Mouse (Mus musculus) ovary, postnatal 10 days (tissue): ENCODE measurements at regions not wholly inside any gene's neighbourhood (a gene's known extent, or its start where the extent isn't known, plus 50 kb on each side); places are given as distances from the start of the nearest gene placed in this dataset.

Source experiments
- DNase-seq: peaks from one replicate; pipeline ENCODE4 v3.0.0; 2022; ENCODE audit warnings: low spot score

DNA sequence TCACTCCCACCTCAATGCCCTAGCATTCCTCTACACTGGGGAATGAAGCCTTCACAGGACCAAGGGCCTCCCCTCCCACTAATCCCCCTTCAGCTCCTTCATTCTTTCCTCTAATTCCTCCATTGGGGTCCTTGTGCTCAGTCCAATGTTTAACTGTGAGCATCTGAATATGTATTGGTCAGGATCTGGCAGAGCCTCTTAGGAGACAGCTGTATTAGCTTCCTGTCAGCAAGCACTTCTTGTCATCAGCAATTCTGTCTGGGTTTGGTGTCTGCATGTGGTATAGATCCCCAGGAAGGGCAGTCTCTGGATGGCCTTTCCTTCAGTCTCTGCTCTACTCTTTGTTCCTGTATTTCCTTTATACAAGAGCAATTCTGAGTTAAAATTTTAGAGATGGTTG is 426.8 kb upstream of the 2610001J05Rik start:
- DNase-seq: no peak

GRCm38 (mm10) chr6:14297428-14297827 is 426.1 kb upstream of the 2610001J05Rik start:
- DNase-seq: no peak

DNA sequence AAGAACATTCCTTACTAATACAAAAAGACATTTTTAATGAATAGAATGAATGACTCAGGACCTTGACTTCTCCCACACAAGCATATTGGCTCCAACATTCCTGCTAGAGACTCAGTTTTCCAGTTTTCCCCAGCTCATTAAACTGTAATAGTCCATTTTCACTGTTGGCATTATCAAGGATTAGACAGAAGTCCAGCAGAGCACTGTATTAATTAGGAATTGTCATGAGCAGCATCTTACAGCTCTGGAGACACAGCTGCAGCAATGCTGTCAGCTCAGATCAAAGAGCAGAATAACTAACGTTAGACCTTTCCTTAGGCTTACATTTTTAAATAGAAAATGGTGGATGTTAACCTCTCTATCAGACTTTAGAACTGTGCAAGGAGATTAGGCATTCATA is 419.5 kb upstream of the 2610001J05Rik start:
- no peak for DNase-seq

DNA sequence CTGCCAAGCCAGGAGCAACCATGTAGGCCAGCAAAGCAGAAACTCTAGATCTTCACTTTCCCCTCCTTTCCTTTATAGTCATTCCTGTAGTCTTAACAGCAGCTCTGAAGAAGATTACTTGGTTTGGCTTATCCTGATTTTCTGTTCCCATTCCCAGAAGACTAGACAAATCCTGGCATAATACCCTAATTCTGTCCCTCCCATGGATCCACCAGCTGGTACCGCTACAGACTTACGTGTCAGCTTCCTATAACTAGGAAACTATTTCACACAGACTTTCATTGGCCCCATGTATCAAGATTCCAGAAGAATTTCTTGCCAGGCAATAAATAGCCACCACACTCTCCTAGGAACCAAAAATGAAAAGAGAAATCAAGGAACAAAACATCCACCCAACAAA is 410.2 kb upstream of the 2610001J05Rik start:
- no peak for DNase-seq

- no peak for DNase-seq
Observed at GRCm38 (mm10) chr6:14261941-14262340, 390.6 kb upstream of the 2610001J05Rik start.

GRCm38 (mm10) chr6:14240331-14240730 is 369.0 kb upstream of the 2610001J05Rik start:
- DNase-seq: no peak

- no peak for DNase-seq
Observed at GRCm38 (mm10) chr6:14239151-14239550, 367.8 kb upstream of the 2610001J05Rik start.

DNA sequence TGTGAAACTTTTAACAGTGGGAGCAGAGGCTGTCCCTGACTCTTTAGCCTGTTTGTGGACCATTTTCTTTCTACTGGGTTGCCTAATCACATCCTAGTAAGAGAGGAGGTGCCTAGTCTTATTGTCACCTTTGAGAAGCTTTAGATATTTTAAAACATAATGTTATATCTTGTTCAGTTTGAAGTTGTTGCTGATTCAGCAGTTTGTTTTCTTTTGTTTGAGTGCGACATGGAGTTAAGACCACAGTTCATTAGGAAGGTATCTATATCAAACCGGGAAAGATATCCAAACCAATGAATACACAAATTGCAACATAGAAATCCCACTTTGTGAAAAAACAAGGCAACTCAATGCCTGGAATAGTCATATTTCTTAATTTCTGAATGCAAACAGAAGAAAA is 359.5 kb upstream of the 2610001J05Rik start:
- no peak for DNase-seq

- DNase-seq: peak; percentile 1
Observed at GRCm38 (mm10) chr6:14207509-14207908, 336.2 kb upstream of the 2610001J05Rik start.

- DNase-seq: no peak
Observed at GRCm38 (mm10) chr6:14197107-14197506, 325.8 kb upstream of the 2610001J05Rik start.

DNA sequence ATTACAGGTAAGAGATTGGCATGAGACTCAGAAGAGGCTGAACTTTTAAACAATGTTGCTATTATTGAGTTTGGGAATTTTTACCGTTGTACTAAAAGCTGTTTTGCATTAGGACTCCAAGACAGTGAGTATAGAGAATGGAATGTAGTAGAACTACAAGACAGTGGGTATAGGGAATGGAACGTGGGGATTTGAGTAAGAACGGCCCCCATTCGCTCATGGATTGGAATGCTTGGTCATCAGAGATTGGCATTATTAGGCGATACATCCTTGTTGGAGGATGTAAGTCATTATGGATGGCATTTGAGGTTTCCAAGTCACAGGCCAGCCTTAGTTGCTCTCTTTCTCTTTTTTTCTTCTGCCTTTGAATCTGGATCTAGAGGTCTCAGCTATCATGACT is 324.0 kb upstream of the 2610001J05Rik start:
- DNase-seq: no peak

DNA sequence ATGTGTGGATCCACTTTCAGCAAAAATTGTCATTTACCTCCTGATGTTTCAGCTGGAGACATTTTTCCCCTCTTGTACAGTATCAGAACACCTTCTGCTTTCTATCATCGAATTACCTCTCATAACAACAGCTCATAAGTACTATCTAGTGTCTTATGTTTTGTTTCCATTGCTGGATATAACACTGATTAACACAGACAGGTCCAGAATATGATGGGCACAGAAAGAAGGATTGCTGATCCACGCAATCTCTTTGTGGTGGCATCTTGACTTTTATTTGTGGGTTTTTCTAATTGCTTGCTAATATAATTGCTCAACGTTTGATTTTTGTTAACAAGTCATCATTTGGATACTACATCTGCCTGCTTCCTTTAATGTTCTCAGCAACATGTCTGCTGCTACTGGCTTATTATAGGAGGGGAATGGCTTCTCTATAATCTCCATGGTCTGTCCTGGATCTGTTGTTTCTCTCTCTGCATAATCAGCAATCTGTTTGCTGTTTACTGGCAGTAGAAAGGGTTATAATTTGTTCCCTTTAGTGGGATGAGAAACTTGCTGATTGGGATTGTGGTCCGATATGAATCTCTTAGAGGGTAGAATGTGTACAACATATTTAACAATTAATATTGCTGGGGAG is 320.2 kb upstream of the 2610001J05Rik start:
- DNase-seq: no peak

DNA sequence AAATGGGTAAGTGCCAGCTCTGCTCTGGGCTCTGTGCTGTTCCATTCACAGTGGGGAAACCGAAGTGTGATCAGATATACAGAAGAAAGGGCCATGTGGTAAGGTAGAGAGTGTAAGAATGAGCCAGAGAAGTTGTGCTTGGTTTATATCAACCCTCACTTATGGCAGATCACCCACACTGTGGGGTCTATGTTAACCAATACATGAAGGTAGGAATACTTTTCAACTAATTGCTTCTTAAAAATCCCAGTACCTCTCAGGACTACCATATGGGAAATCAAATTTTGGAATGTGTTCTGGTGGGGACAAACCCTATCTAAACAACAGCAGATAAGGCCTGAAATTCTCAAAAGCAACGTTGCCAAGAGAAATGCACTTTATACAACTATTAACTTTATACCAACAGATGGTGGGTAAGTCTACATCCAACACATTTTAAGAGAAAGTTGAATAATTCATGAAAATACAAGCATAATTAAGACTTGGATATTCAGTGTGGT is 314.7 kb upstream of the 2610001J05Rik start:
- no peak for DNase-seq

DNA sequence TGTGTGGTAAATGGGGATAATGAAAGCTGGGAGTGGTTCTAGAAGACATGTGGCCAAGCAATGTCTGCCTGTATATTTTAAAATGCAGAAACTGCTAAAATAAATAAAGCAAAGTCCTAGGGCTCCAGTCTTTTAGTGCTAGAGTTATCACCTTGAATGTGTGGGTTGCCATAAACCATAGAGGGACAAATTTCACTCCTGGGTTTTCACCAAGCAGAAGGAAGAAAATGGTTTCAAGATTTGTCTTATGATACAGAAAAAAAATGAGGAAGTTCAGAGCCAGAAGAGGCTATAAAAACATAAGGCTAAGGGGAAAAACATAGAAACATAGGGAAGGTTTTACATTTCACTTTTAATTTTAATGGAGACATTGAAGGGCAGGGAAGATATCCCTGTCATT is 276.1 kb upstream of the 2610001J05Rik start:
- DNase-seq: no peak

- DNase-seq: no peak
Observed at GRCm38 (mm10) chr6:14146394-14146793, 275.1 kb upstream of the 2610001J05Rik start.

DNA sequence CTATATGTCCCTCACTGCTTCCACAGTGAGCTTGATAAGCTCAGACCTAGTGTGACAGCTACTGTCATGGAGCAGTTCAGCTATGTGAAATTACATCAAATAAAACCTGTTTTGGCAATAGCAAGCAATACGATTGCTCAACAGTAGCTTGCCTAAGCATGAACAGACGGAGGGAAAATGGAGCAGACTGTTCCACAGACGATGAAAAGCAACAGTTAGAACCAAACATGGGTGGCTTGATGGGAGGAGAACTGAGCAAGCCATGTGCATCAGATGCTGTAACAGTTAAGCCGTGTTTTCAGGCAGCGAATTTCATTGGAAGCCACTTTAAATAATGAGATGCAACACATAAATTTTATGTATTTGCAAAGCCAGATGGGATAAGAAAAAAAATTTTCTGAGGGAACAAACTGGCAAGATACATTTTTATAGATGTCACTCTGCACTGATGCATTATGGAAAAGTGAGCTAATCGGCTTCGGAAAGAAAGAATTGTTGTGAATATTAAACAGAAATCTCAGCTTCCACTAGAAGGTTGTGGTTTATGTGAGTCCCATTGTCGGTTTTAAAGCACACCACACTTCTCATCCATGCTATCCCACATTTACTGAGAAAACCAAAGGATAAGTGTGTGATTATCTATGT is 270.9 kb upstream of the 2610001J05Rik start:
- DNase-seq: no peak

GRCm38 (mm10) chr6:14130392-14131144 is 259.2 kb upstream of the 2610001J05Rik start:
- DNase-seq: no peak

GRCm38 (mm10) chr6:14129394-14129793 is 258.1 kb upstream of the 2610001J05Rik start:
- no peak for DNase-seq

DNA sequence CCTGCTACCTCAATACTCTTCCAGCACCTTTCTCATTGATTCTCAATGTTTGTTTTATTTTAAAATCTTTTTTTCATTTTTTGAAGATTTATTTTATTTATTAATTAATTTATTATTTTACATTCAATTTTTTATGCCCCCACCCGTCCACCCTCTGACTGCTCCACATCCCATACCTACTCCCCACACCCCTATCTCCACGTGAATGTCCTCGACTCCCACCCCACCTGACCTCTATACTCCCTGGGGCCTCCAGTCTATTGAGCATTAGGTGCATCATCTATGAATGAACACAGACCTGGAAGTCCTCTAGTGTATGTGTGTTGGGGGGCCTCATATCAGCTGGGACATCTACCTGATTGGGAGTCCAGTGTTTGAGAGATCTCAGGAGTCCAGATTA is 251.0 kb upstream of the 2610001J05Rik start:
- DNase-seq: no peak

- no peak for DNase-seq
Observed at GRCm38 (mm10) chr6:14121479-14121878, 250.2 kb upstream of the 2610001J05Rik start.

GRCm38 (mm10) chr6:14094907-14095306 is 223.6 kb upstream of the 2610001J05Rik start:
- DNase-seq: no peak

- no peak for DNase-seq
Observed at GRCm38 (mm10) chr6:14081884-14082283, 210.6 kb upstream of the 2610001J05Rik start.

DNA sequence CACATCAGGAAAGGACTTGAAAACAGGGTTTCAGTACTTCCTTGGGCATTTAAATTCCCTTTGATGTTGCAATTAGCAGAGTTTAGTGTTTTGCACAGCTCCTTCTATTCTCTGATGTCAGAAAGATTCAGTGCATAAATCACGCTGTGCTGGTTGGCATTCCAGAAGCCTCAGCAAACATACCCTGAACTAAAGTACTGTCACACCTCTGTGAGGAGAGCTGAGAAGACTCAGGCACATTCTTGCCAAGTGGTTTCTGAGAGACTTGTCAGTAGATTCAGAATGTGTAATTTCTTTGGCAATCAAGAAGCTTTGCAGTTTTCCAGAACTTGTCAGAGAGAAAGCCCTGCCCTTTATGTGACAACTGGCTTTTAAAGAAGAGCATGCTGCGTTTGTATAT is 192.4 kb upstream of the 2610001J05Rik start:
- DNase-seq: no peak
